Mouse (Mus musculus) granulocyte monocyte progenitor cell, adult 5-6 weeks (primary cell): ENCODE results near the gene Ccdc122. TPM values are rescaled to one million over a fixed set of nuclear protein-coding genes. Genes with fewer than 3 reads are reported as not detected.
"Not testable (repeated sequence)": the region's sequence is repeated elsewhere in the genome, so short reads cannot be mapped to it uniquely, and the experiment has no call there.

Source experiments
- ATAC-seq: replicated peaks from 2 replicates; pipeline ENCODE4 v1.8.0; 2016; ENCODE audit warnings: mild to moderate bottlenecking, moderate TSS enrichment, inconsistent platforms; ENCODE audit not compliant: poor library complexity, severe bottlenecking
- total RNA-seq, 2 experiments: library from RNA; stranded (forward) in 1 of 2; stranded (reverse) in 1 of 2; fragments of 200-712, 200-1000 nt in 1 of 2; fragments of >200 nt in 1 of 2; fragmentation: Nextera tagmentation in 1 of 2; gene quantifications; 2 replicates each; pipeline ENCODE4 v1.2.3; 2014 to 2017

The Ccdc122 gene
- total RNA-seq, 2 experiments from 2014 or later, result 8.9 to 14.8 TPM

DNA sequence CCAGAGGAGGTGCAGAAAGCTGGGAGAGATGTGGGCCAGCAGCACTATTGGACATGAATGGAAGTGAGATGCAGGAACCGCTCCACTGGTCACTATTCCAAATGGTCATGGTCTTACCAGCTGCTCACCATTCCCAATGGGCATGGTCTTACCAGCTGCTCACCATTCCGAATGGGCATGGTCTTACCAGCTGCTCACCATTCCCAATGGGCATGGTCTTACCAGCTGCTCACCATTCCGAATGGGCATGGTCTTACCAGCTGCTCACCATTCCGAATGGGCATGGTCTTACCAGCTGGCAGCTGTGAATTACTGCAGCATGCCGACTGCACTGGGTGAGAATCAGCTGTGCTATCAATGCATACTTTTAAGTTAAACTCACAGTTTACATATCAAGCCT is 74.0 kb downstream of the Ccdc122 start:
- ATAC-seq, result not testable (repeated sequence)

DNA sequence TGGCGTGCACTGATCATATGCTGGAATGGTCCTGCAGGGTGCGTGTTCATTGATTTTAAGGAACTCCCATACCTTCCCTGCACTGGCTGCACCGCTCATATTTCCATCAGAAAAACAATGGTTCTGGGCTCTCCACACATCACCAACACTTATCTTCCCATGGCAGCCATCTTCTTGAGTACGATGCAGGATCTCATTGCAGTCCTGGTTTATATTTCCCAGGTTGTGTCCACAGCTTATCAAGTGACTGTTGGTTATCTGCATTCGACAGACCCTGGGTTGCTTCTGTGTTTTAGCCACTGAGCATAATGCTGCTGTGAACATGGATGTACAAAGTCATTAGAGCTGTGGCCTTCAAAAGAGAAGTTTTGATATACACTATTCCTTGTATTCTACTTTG is 94.0 kb downstream of the Ccdc122 start:
- ATAC-seq, result no peak

DNA sequence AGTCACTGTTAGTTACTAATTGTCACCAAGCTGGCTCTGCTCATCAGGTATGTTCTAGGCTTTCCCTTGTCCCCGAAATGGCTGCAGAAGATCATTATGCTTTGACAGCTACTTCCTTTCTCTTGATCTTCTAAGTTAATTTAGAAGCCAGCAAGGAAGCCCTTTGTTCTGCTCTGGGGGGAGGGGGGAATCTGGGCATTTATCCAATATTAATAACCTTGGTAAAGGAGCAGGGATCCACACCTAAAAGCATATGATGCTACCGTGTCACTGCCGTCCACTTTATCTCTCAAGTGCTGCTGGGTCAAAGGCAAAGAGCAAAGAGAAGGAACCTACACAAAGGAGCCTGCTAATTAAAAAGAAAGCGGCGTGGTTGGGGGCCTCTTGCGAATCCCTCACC is 100.4 kb downstream of the Ccdc122 start:
- ATAC-seq, result no peak

DNA sequence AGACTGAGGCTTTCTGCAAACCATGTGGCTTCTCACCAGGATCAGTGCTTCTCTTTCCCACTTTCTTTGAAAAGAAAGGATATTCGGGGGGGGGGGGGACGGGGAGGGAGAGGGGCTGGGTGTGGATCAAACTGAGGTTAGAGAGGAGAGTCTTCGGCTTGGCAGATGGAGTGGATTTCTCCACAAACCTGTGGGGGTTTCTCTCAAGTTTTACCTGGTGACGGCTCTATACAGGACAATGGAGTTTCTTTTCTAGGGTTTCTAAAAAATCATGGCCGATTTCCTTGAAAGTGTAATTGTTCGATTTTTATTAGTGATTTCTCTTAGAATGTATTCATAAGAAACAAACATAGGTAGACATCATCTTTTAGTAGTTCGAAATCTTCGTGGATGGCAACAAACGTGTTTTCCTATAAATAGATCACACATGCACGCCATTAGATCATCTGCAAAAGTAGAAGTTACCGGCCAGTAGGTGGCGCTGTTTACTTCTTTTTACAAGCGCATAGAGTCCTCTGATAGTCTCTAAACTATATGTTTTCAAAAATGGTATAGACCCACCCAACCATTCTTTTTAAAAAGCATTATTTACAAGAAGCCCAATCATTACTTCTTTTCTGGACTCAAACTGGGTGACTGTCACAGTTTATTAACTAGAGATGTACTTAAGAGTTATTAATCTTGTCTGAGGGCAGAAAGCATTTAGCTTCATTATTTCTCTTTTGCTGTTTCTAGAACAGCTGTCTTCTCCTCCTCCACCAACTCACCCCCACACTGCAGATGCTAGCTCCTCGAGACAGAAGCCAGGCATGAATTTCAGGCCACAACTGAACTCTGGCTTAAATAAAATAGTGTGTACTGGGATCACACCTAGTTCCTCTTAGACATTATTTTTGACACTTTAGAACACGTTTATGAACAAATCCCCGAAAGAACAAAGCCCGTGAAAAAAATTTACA is 105.0 kb downstream of the Ccdc122 start:
- ATAC-seq, result peak; percentile 53; the same call in 1 of the 2 replicates

DNA sequence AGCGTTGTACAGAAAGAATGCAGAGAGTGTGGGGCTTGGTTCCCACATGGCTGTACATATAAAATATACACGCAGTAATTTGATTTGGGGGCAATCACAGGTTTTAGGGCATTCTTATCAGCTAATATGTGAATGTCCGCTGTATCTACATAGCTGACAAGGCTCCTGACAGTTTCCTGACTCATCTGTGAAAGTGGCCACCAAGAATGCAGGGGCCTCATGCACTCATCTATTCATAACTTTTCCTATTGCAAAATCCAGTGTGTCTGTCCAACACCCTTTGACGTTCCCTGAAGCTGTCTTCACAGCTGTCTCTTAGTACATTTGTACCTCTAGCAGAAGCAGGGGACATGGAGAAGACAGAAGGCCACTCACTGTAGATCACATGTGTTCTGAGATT is 108.5 kb downstream of the Ccdc122 start:
- ATAC-seq, result no peak

DNA sequence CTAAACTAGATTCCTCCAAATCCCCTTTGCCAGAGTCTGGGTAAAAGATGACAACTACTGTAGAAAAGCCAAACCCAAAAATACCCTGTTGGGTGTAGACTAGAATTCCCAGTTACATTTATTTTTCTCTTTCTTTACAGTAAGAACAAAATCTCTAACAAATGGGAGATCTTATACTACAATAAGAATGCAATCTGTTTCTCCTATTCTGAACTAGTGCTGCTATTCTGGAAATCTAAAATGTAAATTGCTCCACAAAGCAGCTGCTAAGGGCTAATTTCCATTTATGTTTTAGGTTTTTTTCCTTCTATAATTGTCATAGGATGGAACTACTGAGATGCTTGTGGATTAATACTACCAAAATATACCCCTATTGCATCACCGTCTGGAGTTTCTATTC is 111.1 kb downstream of the Ccdc122 start:
- no peak for ATAC-seq

DNA sequence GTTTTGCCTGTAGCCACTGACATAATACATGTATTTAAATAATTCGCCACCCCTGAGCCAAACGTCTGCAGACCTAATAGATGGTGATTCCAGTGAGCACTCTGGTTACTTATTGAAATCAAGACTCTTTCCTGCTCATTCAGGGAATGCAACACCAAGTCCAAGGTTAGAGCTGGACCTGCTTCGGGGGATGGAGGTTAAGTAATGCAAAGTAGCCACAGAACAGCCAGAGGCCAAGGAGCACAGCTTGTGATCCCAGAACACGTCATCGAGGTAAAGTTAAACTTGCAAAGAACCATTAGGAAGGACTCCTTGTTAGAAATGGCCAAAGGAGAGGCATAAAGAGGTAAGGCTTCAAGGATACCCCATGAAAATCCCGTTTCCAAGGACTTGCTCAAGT is 114.0 kb downstream of the Ccdc122 start:
- no peak for ATAC-seq

DNA sequence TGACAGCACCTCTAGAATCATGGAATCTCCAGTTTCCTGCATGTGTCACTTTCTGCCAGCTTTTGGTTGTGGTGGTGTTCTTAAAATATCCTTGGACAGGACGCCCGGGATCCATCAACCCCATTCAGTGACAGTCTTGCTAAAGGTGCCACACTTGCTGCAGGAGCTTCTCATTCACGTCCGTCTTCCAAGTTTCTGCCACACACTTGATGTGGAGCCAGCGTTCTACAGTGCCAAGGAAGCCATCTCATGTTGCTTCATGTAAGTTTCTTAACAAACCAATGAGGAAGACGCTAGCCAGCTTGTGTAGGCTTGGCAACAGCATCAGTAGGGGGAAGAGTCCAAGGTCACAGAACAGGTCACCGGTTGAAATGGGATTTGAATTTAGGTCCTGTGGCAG is 114.9 kb downstream of the Ccdc122 start:
- no peak for ATAC-seq

DNA sequence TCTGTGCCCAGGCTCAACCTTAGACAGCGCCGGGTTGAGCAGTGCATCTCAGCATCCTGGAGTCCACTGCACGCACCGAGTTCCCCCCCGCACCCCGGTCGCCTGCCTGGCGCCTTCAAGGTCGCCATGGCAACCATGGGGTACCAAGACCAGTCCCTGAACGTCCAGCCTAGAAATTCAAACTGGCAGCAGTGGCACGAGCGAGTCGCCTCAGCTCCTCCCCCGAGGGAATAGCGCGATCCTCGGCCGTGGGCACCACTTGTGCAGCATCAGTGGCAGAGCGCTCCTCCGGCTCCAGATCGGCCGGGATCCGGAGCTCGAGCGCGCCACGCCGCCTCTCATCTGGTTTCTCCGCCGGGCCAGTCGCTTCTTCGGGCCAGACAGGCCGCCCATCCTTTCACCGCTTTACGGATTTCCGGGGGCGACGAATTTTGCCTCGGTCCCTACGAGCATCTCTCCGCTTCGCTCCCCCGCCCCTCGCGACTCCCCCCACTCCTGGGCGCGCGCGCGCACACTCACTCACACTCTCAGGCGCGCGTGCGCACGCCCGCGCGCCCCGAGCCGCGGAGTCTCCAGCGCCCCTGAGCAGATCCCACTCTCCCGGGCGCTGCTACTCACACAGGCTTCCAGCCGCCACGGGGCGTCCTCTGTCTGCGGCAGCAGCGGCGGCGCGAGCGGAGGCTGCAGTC is 119.8 kb downstream of the Ccdc122 start, which contains the start of gene Enox1:
Gene Enox1 (plus strand): TSS at position 542 of the 689 bp plus-strand sequence.
- ATAC-seq, result peak; percentile 42

DNA sequence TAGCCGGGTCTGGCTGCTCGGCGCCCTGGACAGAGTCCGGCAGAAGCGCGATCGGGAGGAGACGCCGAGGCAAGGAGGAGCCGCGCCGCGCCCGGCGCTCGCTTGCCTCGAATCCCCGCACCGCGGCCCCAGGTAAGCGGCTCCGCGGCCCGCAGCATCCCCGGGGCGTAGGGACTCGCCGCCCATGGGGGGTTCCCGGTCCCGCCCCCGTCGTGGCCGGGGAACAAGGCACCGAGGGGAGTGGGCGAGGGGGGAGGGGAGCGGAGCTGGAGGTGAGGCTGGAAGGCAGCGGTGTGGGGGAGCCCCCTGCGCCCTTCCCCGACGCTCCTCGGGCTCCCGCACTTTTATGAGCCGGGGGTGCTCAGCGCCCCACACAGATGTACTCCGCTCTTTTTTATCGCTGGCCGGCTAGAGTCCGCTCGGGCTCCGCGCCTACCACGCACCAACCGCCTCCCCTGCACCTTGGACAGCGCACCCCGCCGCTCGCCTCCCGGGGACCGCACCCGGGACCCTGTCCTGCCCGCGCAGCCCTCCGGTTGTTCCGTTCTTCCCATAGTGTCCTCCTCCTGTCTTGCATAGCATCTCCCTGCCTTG is 120.4 kb downstream of the Ccdc122 start:
- ATAC-seq, result peak; percentile 55

DNA sequence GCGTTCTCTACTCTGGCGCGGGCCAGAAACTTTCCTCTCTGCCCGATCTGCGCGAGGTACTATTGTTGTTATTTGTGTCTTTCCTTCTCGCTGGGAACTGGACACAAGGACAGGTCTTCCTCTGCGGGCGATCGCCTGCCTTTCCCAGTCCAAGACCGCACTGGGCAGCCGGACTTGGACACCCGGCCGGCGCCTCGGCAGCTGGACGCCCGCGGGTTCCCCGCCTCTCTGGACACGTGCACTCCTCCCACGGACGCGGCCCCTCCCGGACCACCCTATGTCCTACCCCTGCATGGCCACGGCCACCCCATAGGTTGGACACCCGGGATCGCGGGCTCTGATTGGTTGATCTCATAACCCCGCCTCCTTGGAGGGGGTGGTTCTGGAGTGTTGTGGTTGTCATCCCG is 120.9 kb downstream of the Ccdc122 start:
- ATAC-seq, result peak; percentile 46

DNA sequence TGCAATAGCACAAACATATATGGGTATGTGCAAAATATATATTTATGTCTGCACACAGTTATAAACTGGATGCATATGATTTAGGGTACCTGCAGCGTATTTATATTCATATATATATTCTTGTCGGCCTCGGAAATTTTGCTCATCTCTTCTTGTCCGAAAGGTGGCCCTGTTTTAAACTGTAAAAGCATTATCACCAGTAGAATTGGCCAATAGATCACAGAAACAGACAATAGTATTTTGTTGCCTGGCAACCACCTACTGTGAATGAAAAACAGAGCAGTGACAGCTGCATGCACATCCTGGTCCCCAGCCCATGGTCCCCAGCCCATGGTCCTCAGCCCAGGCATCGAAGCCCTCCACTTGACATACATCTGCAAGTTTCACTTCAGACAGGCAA is 122.8 kb downstream of the Ccdc122 start:
- no peak for ATAC-seq

Other genes starting within 250 kb of the Ccdc122 start
- 11.0 and 15.7 TPM in 2 replicates for gene Lacc1, start 132 bp downstream of the Ccdc122 start, total RNA-seq (2014; fragmentation: Nextera tagmentation)
- gene Lacc1, start 132 bp downstream of the Ccdc122 start, total RNA-seq (2017), result 8.4 and 13.9 TPM in 2 replicates
- gene Enox1, start 120.0 kb downstream of the Ccdc122 start, total RNA-seq (2014; fragmentation: Nextera tagmentation), result not detected in 2 replicates
- gene Enox1, start 120.0 kb downstream of the Ccdc122 start, total RNA-seq (2017), result not detected in 2 replicates